Comparison of ENCODE assay signal across 10 mouse cellular contexts in the genomic region with DNA sequence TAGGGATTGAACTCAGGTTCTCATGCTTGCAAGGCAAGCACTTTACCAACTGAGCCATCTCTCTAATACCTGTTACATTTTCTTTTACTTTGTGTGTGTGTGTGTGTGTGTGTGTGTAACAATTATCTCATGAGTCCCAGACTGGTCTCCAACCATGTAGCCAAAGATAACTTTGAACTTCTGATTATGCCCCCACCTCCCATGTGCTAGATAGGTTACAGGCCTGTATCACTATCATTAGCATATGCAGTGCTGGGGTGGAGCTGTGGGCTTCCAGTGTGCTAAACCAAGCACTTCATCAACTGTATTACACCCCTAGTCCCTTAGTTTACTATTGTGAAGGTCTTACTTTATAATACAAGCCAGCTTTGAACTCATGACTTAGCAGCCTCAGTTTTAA. TPM values are rescaled to one million over a fixed set of nuclear protein-coding genes. Genes with fewer than 3 reads are reported as not detected.
DNase-seq lines count a peak whose midpoint lies in the region; ATAC-seq and TF ChIP-seq lines count a peak whose summit lies in the region.
"Had no signal": no experiment of that assay in that cellular context is flagged by ENCODE, and none has a peak within 500 bp of the region (broad histone marks: within the 10 kb centered on the region; RNA-seq: fewer than 3 reads in every experiment).

No protein-coding gene starts in this region.

- H3K4me1 ChIP-seq in heart, embryonic 13.5 days: peaks cover 20% of the 10 kb centered on the region
- no peaks in the 10 kb centered on the region for H3K4me1 ChIP-seq in ES-Bruce4 (ENCODE audit: control insufficient read depth, insufficient read depth, low read length)
- peaks cover 14% of the 10 kb centered on the region for H3K4me1 ChIP-seq in forebrain, embryonic 13.5 days
- H3K4me1 ChIP-seq in liver, postnatal 0 days (ENCODE audit: insufficient read depth): peaks cover 18% of the 10 kb centered on the region

- peak overlapping the region; percentile 99 for H3K4me3 ChIP-seq in heart, embryonic 13.5 days
- no peak overlapping the region for H3K4me3 ChIP-seq in ES-Bruce4 (ENCODE audit: low read depth, low read length)
- no peak overlapping the region for H3K4me3 ChIP-seq in forebrain, embryonic 13.5 days
- H3K4me3 ChIP-seq in liver, postnatal 0 days (ENCODE audit: low read depth, low read length): peak overlapping the region; percentile 99

- TF ChIP-seq POLR2A in ES-Bruce4 (IDR thresholded peaks at IDR 0.05; ENCODE audit: insufficient read depth, low read length): no peak

- H3K4me2 ChIP-seq in heart, embryonic 13.5 days: peak overlapping the region; percentile 88
- H3K4me2 ChIP-seq in forebrain, embryonic 13.5 days: peak overlapping the region; percentile 86
- H3K4me2 ChIP-seq in liver, postnatal 0 days (ENCODE audit: low read depth, low read length): peak overlapping the region; percentile 96

- no peak for TF ChIP-seq CTCF in ES-Bruce4 (IDR thresholded peaks at IDR 0.05; ENCODE audit: low read depth, low read length)
- no peak for TF ChIP-seq CTCF in liver, postnatal 0 days (IDR thresholded peaks at IDR 0.05; ENCODE audit: low read depth)

- H3K27me3 ChIP-seq in heart, embryonic 13.5 days (replicated peaks): no peaks in the 10 kb centered on the region
- H3K27me3 ChIP-seq in ES-Bruce4 (ENCODE audit: control insufficient read depth, insufficient read depth, low read length, poor library complexity, severe bottlenecking): no peaks in the 10 kb centered on the region
- no peaks in the 10 kb centered on the region for H3K27me3 ChIP-seq in forebrain, embryonic 13.5 days
- no peaks in the 10 kb centered on the region for H3K27me3 ChIP-seq in liver, postnatal 0 days (ENCODE audit: insufficient read depth, low read length)

- no peak overlapping the region for H3K27ac ChIP-seq in heart, embryonic 13.5 days (replicated peaks)
- H3K27ac ChIP-seq in ES-Bruce4 (ENCODE audit: insufficient read depth, low read length): no peak overlapping the region
- no peak overlapping the region for H3K27ac ChIP-seq in forebrain, embryonic 13.5 days
- H3K27ac ChIP-seq in liver, postnatal 0 days (ENCODE audit: low read depth): no peak overlapping the region

- no peak overlapping the region for H3K9ac ChIP-seq in heart, embryonic 13.5 days
- peak overlapping the region; percentile 96; the same call in 1 of the 2 replicates for H3K9ac ChIP-seq in ES-Bruce4 (ENCODE audit: low read depth, poor library complexity, severe bottlenecking)
- H3K9ac ChIP-seq in forebrain, embryonic 13.5 days: no peak overlapping the region
- no peak overlapping the region; the same call in 1 of the 2 replicates for H3K9ac ChIP-seq in liver, postnatal 0 days (replicated peaks)

- intact Hi-C loops in heart, postnatal 14 days (cut with DNase I): no loop called here

- H3K9me3 ChIP-seq in heart, embryonic 13.5 days: peaks cover 26% of the 10 kb centered on the region
- peaks cover 26% of the 10 kb centered on the region for H3K9me3 ChIP-seq in ES-Bruce4 (replicated peaks; ENCODE audit: control insufficient read depth, insufficient read depth, low read length, poor library complexity, severe bottlenecking)
- peaks cover 11% of the 10 kb centered on the region for H3K9me3 ChIP-seq in forebrain, embryonic 13.5 days (replicated peaks)
- peaks cover 11% of the 10 kb centered on the region for H3K9me3 ChIP-seq in liver, postnatal 0 days (ENCODE audit: low read length)

- ATAC-seq in heart, embryonic 13.5 days (ENCODE audit: extremely low read depth, insufficient number of reproducible peaks, low FRiP score, low TSS enrichment): no peak
- no peak for ATAC-seq in forebrain, embryonic 13.5 days
- no peak for ATAC-seq in liver, postnatal 0 days

- peaks cover 53% of the 10 kb centered on the region for H3K36me3 ChIP-seq in heart, embryonic 13.5 days
- peaks cover 24% of the 10 kb centered on the region for H3K36me3 ChIP-seq in ES-Bruce4 (ENCODE audit: control insufficient read depth, insufficient read depth, low read length, poor library complexity, severe bottlenecking)
- H3K36me3 ChIP-seq in forebrain, embryonic 13.5 days (ENCODE audit: poor library complexity, severe bottlenecking): peaks cover 33% of the 10 kb centered on the region
- H3K36me3 ChIP-seq in liver, postnatal 0 days (replicated peaks; ENCODE audit: insufficient read depth, low read length): peaks cover 25% of the 10 kb centered on the region

- no peak for DNase-seq in heart, postnatal 14 days
- DNase-seq in liver, postnatal 0 days: no peak
- DNase-seq in left cerebral cortex, adult 8-10 months (ENCODE audit: low spot score in 2 of 2): no peak
- no peak for DNase-seq in urinary bladder, postnatal 4 days (ENCODE audit: low spot score in 2 of 2)
- DNase-seq in urinary bladder, postnatal 14 days (ENCODE audit: low spot score): no peak
- DNase-seq: layer of hippocampus, adult 9-11 months; thymus, adult 2 months had no signal

- no peak for TF ChIP-seq EP300 in ES-Bruce4 (IDR thresholded peaks at IDR 0.05; ENCODE audit: insufficient read depth, low read depth, low read length)
- TF ChIP-seq EP300 in liver, postnatal 0 days (IDR thresholded peaks at IDR 0.05; ENCODE audit: low read depth): peak; percentile 65

RNA-seq across cellular contexts. Expression of gene Orc2, which starts 1.8 kb away (rescaled TPM):
- polyA plus RNA-seq in heart, embryonic 13.5 days (2015; fragmentation: Nextera tagmentation; extraction: Ambion mirVana): 19.6 and 21.1 TPM in 2 replicates
- 10 to 100 TPM in 1 of 2 experiments, 1 to 10 TPM in 1; 9.6 to 10.2 TPM for total RNA-seq in heart, postnatal 14 days (2021)
- 77.7 and 80.2 TPM in 2 replicates for polyA plus RNA-seq in ES-Bruce4 (2011; ENCODE audit: insufficient read depth, insufficient read length, low read depth, missing spikeins)
- polyA plus RNA-seq in forebrain, embryonic 13.5 days (2015; fragmentation: Nextera tagmentation; extraction: Ambion mirVana): 34.0 and 40.1 TPM in 2 replicates
- polyA plus RNA-seq in liver, postnatal 0 days (2015; fragmentation: Nextera tagmentation; extraction: Ambion mirVana): 11.1 and 12.9 TPM in 2 replicates
- total RNA-seq in left cerebral cortex, adult 8-10 months (2022): 10 to 100 TPM; 27.0 to 33.9 (median 28.5) TPM

RNA-seq across cellular contexts. Expression of gene Ppil3, which starts 57.8 kb away (rescaled TPM):
- 30.9 and 37.9 TPM in 2 replicates for polyA plus RNA-seq in heart, embryonic 13.5 days (2015; fragmentation: Nextera tagmentation; extraction: Ambion mirVana)
- total RNA-seq in heart, postnatal 14 days (2021): 10 to 100 TPM; 16.7 to 19.6 TPM
- 56.1 and 59.9 TPM in 2 replicates for polyA plus RNA-seq in ES-Bruce4 (2011; ENCODE audit: insufficient read depth, insufficient read length, low read depth, missing spikeins)
- polyA plus RNA-seq in forebrain, embryonic 13.5 days (2015; fragmentation: Nextera tagmentation; extraction: Ambion mirVana): 54.2 and 54.6 TPM in 2 replicates
- 15.5 and 17.4 TPM in 2 replicates for polyA plus RNA-seq in liver, postnatal 0 days (2015; fragmentation: Nextera tagmentation; extraction: Ambion mirVana)
- total RNA-seq in left cerebral cortex, adult 8-10 months (2022): 10 to 100 TPM; 27.1 to 32.2 (median 29.8) TPM

RNA-seq across cellular contexts. Expression of gene Nif3l1, which starts 58.2 kb away (rescaled TPM):
- 28.9 and 30.2 TPM in 2 replicates for polyA plus RNA-seq in heart, embryonic 13.5 days (2015; fragmentation: Nextera tagmentation; extraction: Ambion mirVana)
- 10 to 100 TPM; 12.8 to 13.3 TPM for total RNA-seq in heart, postnatal 14 days (2021)
- polyA plus RNA-seq in ES-Bruce4 (2011; ENCODE audit: insufficient read depth, insufficient read length, low read depth, missing spikeins): 43.0 and 43.3 TPM in 2 replicates
- 64.1 and 64.8 TPM in 2 replicates for polyA plus RNA-seq in forebrain, embryonic 13.5 days (2015; fragmentation: Nextera tagmentation; extraction: Ambion mirVana)
- 9.6 and 11.2 TPM in 2 replicates for polyA plus RNA-seq in liver, postnatal 0 days (2015; fragmentation: Nextera tagmentation; extraction: Ambion mirVana)
- total RNA-seq in left cerebral cortex, adult 8-10 months (2022): 10 to 100 TPM; 15.6 to 19.3 (median 18.0) TPM

Comparison
In these comparisons a context has a peak if more than half of its experiments do, and no peak if none do; other contexts are left out.
1. H3K4me3 ChIP-seq: peak in heart, embryonic 13.5 days (single experiment) and liver, postnatal 0 days (single experiment); none in ES-Bruce4 (single experiment) and forebrain, embryonic 13.5 days (single experiment).
2. Peak in every context shown above with its lines, with median percentiles within 50 percentile points of each other: H3K4me2 ChIP-seq.